Mouse (Mus musculus) thymus, adult 2 months (tissue): Measurements from ENCODE around the gene Efna2. TPM values are rescaled to one million over a fixed set of nuclear protein-coding genes. Genes with fewer than 3 reads are reported as not detected.

Source experiments
- DNase-seq: peaks from one replicate; pipeline ENCODE4 v3.0.0; 2021
- H3K27ac ChIP-seq: fragments of 200-500 bp; 2 replicates; pipeline ENCODE4 v1.5.1; 2012; ENCODE audit warnings: low read length, control low read depth; ENCODE audit not compliant: control insufficient read depth, insufficient read depth
- H3K27me3 ChIP-seq: fragments of 200-500 bp; 2 replicates; pipeline ENCODE4 v1.6.1; 2012; ENCODE audit warnings: mild to moderate bottlenecking, low read length, moderate library complexity, mixed read lengths; ENCODE audit not compliant: control insufficient read depth, insufficient read depth
- H3K36me3 ChIP-seq: fragments of 200-500 bp; 2 replicates; pipeline ENCODE4 v1.6.1; 2012; ENCODE audit warnings: mild to moderate bottlenecking, low read length, moderate library complexity; ENCODE audit not compliant: control insufficient read depth, insufficient read depth
- H3K4me1 ChIP-seq: fragments of 200-500 bp; replicated peaks from 2 replicates; pipeline ENCODE4 v1.6.1; 2012; ENCODE audit warnings: low read length; ENCODE audit not compliant: control insufficient read depth, insufficient read depth
- H3K4me3 ChIP-seq: fragments of 200-500 bp; 2 replicates; pipeline ENCODE4 v1.5.1; 2012; ENCODE audit warnings: mild to moderate bottlenecking, low read length, control low read depth, moderate library complexity; ENCODE audit not compliant: control insufficient read depth, insufficient read depth
- CTCF ChIP-seq: fragments of 200-500 bp; IDR thresholded peaks from 2 replicates; pipeline ENCODE4 v1.5.1; 2012; ENCODE audit warnings: mild to moderate bottlenecking, control low read depth, low read length, moderate library complexity, borderline replicate concordance; ENCODE audit not compliant: control insufficient read depth, poor library complexity, insufficient read depth; ENCODE audit errors: extremely low read depth
- POLR2A ChIP-seq: fragments of 200-500 bp; IDR thresholded peaks from 2 replicates; pipeline ENCODE4 v1.6.1; 2012; ENCODE audit warnings: mild to moderate bottlenecking, low read length, control low read depth, moderate library complexity; ENCODE audit not compliant: control insufficient read depth, poor library complexity, insufficient read depth; ENCODE audit errors: extremely low read depth
- WGBS: fragments of 180-500 bp; shearing (Covaris S2); methylation state at CpG from one replicate; pipeline ENCODE4 v1.1.7; 2018; 5-methylcytosine and 5-hydroxymethylcytosine counted together
- polyA plus RNA-seq: library from polyadenylated mRNA; depleted of rRNA; stranded (reverse); fragments of >200 nt; gene quantifications from 2 replicates; pipeline ENCODE4 v1.2.3, GENCODE M21; 2012; rRNA removed

Gene Efna2
- polyA plus RNA-seq, 1 experiment: 3.6 TPM

DNA sequence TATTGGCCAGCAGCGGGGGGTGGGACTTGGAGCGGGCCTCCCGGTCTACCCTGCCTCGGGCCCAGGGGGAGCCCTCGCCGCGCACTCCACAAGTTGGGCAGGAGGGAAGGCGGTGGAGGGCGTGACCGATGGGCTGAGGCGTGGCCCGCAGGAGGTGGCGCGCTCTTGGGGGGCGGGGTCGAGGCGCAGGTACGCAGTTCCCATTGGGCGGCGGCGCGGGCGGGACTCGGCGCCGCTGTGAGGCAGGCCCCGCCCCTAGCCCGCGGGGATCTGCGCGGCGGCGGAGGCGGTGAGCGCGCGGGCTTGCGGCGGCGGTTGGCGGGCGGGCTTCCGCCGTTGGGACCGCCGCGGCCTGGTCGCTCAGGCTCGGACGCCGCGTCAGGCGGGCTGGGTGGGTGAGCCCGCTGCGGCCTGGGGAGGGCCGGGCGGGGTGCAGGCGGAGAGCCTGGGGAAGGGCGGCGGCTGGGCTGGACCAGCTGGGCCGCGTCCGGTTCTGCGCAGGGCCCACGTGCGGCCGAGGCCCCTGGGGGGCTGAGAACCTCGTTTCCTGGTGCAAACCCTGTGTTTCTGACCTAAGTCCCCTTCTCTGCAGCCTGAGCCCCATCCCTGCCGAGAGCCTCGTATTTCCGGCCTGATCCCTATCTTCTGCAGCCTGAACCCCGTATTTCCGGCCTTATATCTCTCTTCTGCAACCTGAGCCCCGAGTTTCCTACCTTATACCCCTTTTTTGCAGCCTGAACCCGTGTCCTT lies 47.3 kb downstream of the Efna2 start, which contains the start of gene Mum1:
TSS of gene Mum1 (plus strand) at position 19 of the 750 bp plus-strand sequence.
- peak; percentile 99 for DNase-seq
- peak within 1 kb of the TSS; percentile 59 for H3K4me3 ChIP-seq

GRCm38 (mm10) chr10:80227166-80227539 lies 47.9 kb downstream of the Efna2 start:
- WGBS: 11% methylated on average over 10 of the region's 10 CpGs
- TF ChIP-seq POLR2A (no peak), CTCF (no peak)

More for the DNA sequence above, 47.3 kb downstream of the Efna2 start, which contains the start of gene Mum1:
- Histone ChIP-seq H3K27me3 (no peaks in the 10 kb centered on the region), H3K27ac (peak within 1 kb of the TSS; percentile 43), H3K4me1 (peaks cover 17% of the 10 kb centered on the region), H3K36me3 (peaks cover 22% of the 10 kb centered on the region)
- WGBS: 1% methylated on average over 70 of the region's 75 CpGs
- TF ChIP-seq CTCF: peak; percentile 72
- peak; percentile 89 for TF ChIP-seq POLR2A

DNA sequence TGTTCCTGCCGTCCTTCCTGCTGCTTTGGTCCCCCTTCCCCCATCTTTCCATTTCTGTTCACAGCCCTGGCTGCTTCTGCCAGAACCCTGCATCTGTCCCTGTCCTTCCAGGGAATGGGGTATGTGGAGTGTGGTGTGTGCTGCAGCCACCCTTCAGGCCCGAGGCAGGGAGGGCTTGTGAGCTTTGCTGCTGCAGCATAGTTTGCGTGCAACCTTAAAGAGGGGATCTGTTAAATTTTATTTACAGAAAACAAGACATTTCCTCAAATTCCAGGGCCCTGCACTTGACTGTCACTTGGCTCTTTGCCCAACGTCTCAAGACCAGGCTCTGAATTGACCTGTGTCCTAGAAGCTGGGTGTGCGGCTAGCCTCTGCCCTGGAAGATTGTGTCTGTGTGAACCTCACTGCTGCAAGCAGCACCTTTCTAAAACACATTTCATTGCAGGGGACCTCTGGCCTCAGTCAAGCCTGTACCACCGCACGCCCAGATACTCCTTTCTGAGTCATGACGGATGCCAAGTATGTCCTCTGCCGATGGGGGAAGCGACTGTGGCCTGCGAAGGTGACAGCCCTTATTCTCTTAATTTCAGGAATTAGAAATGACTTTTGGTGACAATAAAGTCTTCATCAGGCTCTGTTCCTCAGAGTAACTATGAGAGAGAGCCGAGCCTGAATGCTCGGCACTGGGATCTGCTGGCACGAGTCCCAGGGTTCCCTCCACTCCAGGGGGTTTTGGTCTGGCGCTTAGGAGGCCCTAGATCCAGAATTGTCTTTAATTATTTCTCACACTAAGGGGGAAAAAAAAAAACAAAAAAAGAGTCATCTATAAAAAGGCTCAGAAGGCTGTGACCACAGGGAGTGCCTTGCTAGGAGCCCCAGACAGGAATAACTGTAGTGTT lies 48.8 kb downstream of the Efna2 start:
- H3K27me3 ChIP-seq: no peaks in the 10 kb centered on the region
- DNase-seq: no peak
- H3K27ac ChIP-seq: no peak overlapping the region; the same call in 1 of the 2 replicates
- TF ChIP-seq POLR2A: no peak
- no peak for TF ChIP-seq CTCF
- peaks cover 17% of the 10 kb centered on the region for H3K4me1 ChIP-seq
- no peak overlapping the region for H3K4me3 ChIP-seq
- peaks cover 37% of the 10 kb centered on the region for H3K36me3 ChIP-seq
- WGBS: 91% methylated on average over 15 of the region's 15 CpGs

More at GRCm38 (mm10) chr10:80227166-80227539, 47.9 kb downstream of the Efna2 start:
- DNase-seq: no peak
- peaks cover 27% of the 10 kb centered on the region for H3K36me3 ChIP-seq
- H3K27me3 ChIP-seq: no peaks in the 10 kb centered on the region
- peaks cover 17% of the 10 kb centered on the region for H3K4me1 ChIP-seq
- peak overlapping the region; percentile 59 for H3K4me3 ChIP-seq
- H3K27ac ChIP-seq: peak overlapping the region; percentile 43

DNA sequence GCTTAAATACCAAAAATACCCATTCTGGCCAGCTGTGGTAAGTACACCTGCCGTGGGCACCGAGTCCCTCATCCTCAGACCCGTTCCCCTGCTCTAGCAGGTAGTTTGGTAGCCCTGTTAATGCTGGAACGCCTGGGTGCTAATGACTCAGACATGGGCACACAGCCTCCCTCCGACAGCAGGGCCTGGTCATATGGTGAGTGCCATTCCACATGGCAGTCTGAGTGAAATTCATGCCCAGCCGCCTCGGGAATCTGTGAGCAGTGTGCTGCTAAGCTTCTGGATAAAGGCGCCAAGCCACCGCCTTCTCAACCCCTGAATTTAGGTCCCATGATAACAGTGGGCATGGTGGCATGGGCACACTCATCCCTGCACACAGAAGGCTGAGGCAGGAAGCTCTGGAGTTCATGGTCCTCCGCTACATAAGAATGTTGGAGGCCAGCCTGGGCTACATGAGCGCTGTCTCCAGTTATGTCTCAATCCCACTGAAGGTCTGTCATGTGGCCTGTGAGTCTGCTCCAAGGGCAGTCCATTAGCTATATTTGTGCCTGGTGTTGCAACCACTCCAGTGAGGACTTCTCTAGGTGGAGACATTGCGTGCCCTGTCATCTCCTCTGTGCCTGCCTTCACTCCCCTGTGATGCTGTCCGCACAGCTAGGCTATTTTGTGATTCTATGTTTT lies 57.0 kb downstream of the Efna2 start:
- H3K4me3 ChIP-seq: no peak overlapping the region
- H3K36me3 ChIP-seq: peaks cover 85% of the 10 kb centered on the region
- no peak for DNase-seq
- no peaks in the 10 kb centered on the region for H3K27me3 ChIP-seq
- no peak for TF ChIP-seq CTCF
- TF ChIP-seq POLR2A: no peak
- WGBS: 97% methylated on average over 13 of the region's 13 CpGs
- H3K4me1 ChIP-seq: no peaks in the 10 kb centered on the region
- no peak overlapping the region for H3K27ac ChIP-seq

GRCm38 (mm10) chr10:80237020-80237419 lies 57.7 kb downstream of the Efna2 start:
- TF ChIP-seq CTCF: no peak
- TF ChIP-seq POLR2A: no peak
- Histone ChIP-seq H3K4me3 (no peak overlapping the region), H3K27me3 (no peaks in the 10 kb centered on the region), H3K27ac (no peak overlapping the region), H3K4me1 (no peaks in the 10 kb centered on the region), H3K36me3 (peaks cover 84% of the 10 kb centered on the region)
- no peak for DNase-seq
- WGBS: 95% methylated on average over 4 of the region's 4 CpGs

DNA sequence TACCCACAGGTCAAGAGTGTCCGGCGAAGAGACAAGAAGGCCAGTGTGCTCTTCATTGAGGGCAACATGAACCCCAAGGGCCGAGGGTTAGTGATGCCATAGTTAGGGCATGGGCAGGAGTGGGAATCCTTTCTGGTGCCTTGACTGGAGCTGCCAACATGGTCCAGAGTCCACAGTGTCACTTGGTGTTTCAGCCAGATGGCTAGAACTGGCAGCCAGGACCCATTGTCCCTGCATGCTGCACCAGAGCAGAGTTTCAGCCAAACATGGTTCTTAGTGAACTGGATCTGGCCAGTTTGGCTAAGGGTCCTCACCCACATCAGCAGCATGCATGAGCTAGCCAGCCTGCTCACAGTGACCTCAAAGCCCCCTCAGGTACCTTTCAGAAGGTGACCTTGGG lies 59.0 kb downstream of the Efna2 start:
- Histone ChIP-seq H3K4me3 (no peak overlapping the region), H3K36me3 (peaks cover 84% of the 10 kb centered on the region), H3K27me3 (no peaks in the 10 kb centered on the region), H3K4me1 (no peaks in the 10 kb centered on the region), H3K27ac (no peak overlapping the region)
- no peak for DNase-seq
- TF ChIP-seq CTCF: no peak
- no peak for TF ChIP-seq POLR2A
- 98% methylated on average over 3 of the region's 3 CpGs for WGBS

Other genes starting within 250 kb of the Efna2 start
- 68.1 and 74.5 TPM in 2 replicates for gene Wdr18, start 219.3 kb upstream of the Efna2 start, polyA plus RNA-seq
- gene Grin3b, start 208.8 kb upstream of the Efna2 start, polyA plus RNA-seq: 0.07 and 0.14 TPM in 2 replicates
- 540 and 566 TPM in 2 replicates for gene Tmem259, start 195.2 kb upstream of the Efna2 start, polyA plus RNA-seq
- 239 and 245 TPM in 2 replicates for gene Cnn2, start 190.9 kb upstream of the Efna2 start, polyA plus RNA-seq
- 79.5 and 83.5 TPM in 2 replicates for gene Abca7, start 183.0 kb upstream of the Efna2 start, polyA plus RNA-seq
- gene Arhgap45, start 162.8 kb upstream of the Efna2 start, polyA plus RNA-seq: 1,362 and 1,504 TPM in 2 replicates
- 211 and 226 TPM in 2 replicates for gene Polr2e, start 139.7 kb upstream of the Efna2 start, polyA plus RNA-seq
- 517 and 598 TPM in 2 replicates for gene Gpx4, start 132.3 kb upstream of the Efna2 start, polyA plus RNA-seq
- gene Sbno2, start 73.9 kb upstream of the Efna2 start, polyA plus RNA-seq: 127 and 138 TPM in 2 replicates
- 265 and 270 TPM in 2 replicates for gene Stk11, start 63.7 kb upstream of the Efna2 start, polyA plus RNA-seq
- 1,163 and 1,361 TPM in 2 replicates for gene Atp5d, start 40.9 kb upstream of the Efna2 start, polyA plus RNA-seq
- 34.0 and 37.7 TPM in 2 replicates for gene Cbarp, start 38.6 kb upstream of the Efna2 start, polyA plus RNA-seq
- 342 and 374 TPM in 2 replicates for gene Midn, start 31.2 kb upstream of the Efna2 start, polyA plus RNA-seq
- 173 and 193 TPM in 2 replicates for gene Cirbp, start 13.5 kb upstream of the Efna2 start, polyA plus RNA-seq
- gene 1600002K03Rik, start 6.5 kb upstream of the Efna2 start, polyA plus RNA-seq: 11.1 and 14.8 TPM in 2 replicates
- 111 and 113 TPM in 2 replicates for gene Mum1, start 47.0 kb downstream of the Efna2 start, polyA plus RNA-seq
- gene Ndufs7, start 69.6 kb downstream of the Efna2 start, polyA plus RNA-seq: 531 and 647 TPM in 2 replicates
- gene Gamt, start 81.5 kb downstream of the Efna2 start, polyA plus RNA-seq: 6.0 and 6.4 TPM in 2 replicates
- gene Dazap1, start 82.0 kb downstream of the Efna2 start, polyA plus RNA-seq: 134 and 166 TPM in 2 replicates
- 2,172 and 2,371 TPM in 2 replicates for gene Rps15, start 113.0 kb downstream of the Efna2 start, polyA plus RNA-seq
- 0.40 and 0.57 TPM in 2 replicates for gene Apc2, start 116.5 kb downstream of the Efna2 start, polyA plus RNA-seq
- 78.9 and 93.8 TPM in 2 replicates for gene 2310011J03Rik, start 141.1 kb downstream of the Efna2 start, polyA plus RNA-seq
- 11.7 and 14.1 TPM in 2 replicates for gene Pcsk4, start 150.0 kb downstream of the Efna2 start, polyA plus RNA-seq
- gene Reep6, start 150.5 kb downstream of the Efna2 start, polyA plus RNA-seq: 2.0 and 3.5 TPM in 2 replicates
- 4.6 and 9.0 TPM in 2 replicates for gene Adamtsl5, start 168.9 kb downstream of the Efna2 start, polyA plus RNA-seq
- gene Plk5, start 177.0 kb downstream of the Efna2 start, polyA plus RNA-seq: 0.17 and 0.22 TPM in 2 replicates
- gene Mex3d, start 208.2 kb downstream of the Efna2 start, polyA plus RNA-seq: 34.9 and 38.2 TPM in 2 replicates
- gene Mbd3, start 220.1 kb downstream of the Efna2 start, polyA plus RNA-seq: 268 and 290 TPM in 2 replicates
- gene Uqcr11, start 227.3 kb downstream of the Efna2 start, polyA plus RNA-seq: 1,246 and 1,699 TPM in 2 replicates